Mouse (Mus musculus) liver, embryonic 13.5 days (tissue): ENCODE data around the gene Akr1b3. TPM values are rescaled to one million over a fixed set of nuclear protein-coding genes. Genes with fewer than 3 reads are reported as not detected.

Experiments used
- ATAC-seq: fragments of 200-750 bp; cut with Nextera tagmentation; 2 replicates; pipeline ENCODE4 v1.8.0; 2017; ENCODE audit warnings: low read depth, mild to moderate bottlenecking, moderate number of reproducible peaks, moderate library complexity
- DNase-seq: peaks from one replicate; pipeline ENCODE4 v3.0.0; 2022
- H3K27ac ChIP-seq: fragments of 300-500 bp; sonication (generic); 2 replicates; pipeline ENCODE4 v1.5.1; 2015; ENCODE audit warnings: moderate library complexity, mild to moderate bottlenecking, inconsistent platforms
- H3K27me3 ChIP-seq: fragments of 300-500 bp; sonication (generic); 2 replicates; pipeline ENCODE4 v1.6.1; 2015; ENCODE audit warnings: mild to moderate bottlenecking, inconsistent platforms
- H3K36me3 ChIP-seq: fragments of 300-500 bp; sonication (generic); 2 replicates; pipeline ENCODE4 v1.6.1; 2015; ENCODE audit warnings: mild to moderate bottlenecking, inconsistent platforms
- H3K4me1 ChIP-seq: fragments of 300-500 bp; sonication (generic); replicated peaks from 2 replicates; pipeline ENCODE4 v1.6.1; 2015; ENCODE audit warnings: inconsistent platforms
- H3K4me2 ChIP-seq: fragments of 300-500 bp; sonication (generic); 2 replicates; pipeline ENCODE4 v1.6.1; 2015; ENCODE audit warnings: inconsistent platforms, mild to moderate bottlenecking, moderate library complexity
- H3K4me3 ChIP-seq: fragments of 300-500 bp; sonication (generic); replicated peaks from 2 replicates; pipeline ENCODE4 v1.5.1; 2015; ENCODE audit warnings: mild to moderate bottlenecking, inconsistent platforms
- H3K9ac ChIP-seq: fragments of 300-500 bp; sonication (generic); 2 replicates; pipeline ENCODE4 v1.6.1; 2015; ENCODE audit warnings: mild to moderate bottlenecking, inconsistent platforms
- H3K9me3 ChIP-seq: fragments of 300-500 bp; sonication (generic); replicated peaks from 2 replicates; pipeline ENCODE4 v1.6.1; 2016; ENCODE audit warnings: inconsistent platforms
- whole genome bisulfite sequencing: fragments of 180-500 bp; shearing (Covaris S2); methylation state at CpG from one replicate; pipeline ENCODE4 v1.1.7; 2015; ENCODE audit not compliant: insufficient replicate concordance; 5-methylcytosine and 5-hydroxymethylcytosine counted together
- polyA plus RNA-seq: library from polyadenylated mRNA; unstranded; fragments of >200 nt; fragmentation: Nextera tagmentation; extraction: Ambion mirVana; gene quantifications from 2 replicates; pipeline ENCODE4 v1.2.1, GENCODE M21; 2015

The Akr1b3 gene
- polyA plus RNA-seq, 1 experiment from 2014 or later, result 64.2 TPM

GRCm38 (mm10) chr6:34318636-34319035, 1.4 kb upstream of the Akr1b3 start:
- DNase-seq (no peak), ATAC-seq (no peak)
- Histone ChIP-seq H3K9me3 (no peaks in the 10 kb centered on the region), H3K36me3 (no peaks in the 10 kb centered on the region), H3K4me2 (peak overlapping the region; percentile 97; the same call in 1 of the 2 replicates), H3K27me3 (no peaks in the 10 kb centered on the region), H3K4me3 (no peak overlapping the region), H3K4me1 (peaks cover 22% of the 10 kb centered on the region), H3K9ac (no peak overlapping the region), H3K27ac (no peak overlapping the region)
- WGBS, result 61% methylated on average over 6 of the region's 6 CpGs

GRCm38 (mm10) chr6:34318172-34318571, 894 bp upstream of the Akr1b3 start:
- Histone ChIP-seq H3K27me3 (no peaks in the 10 kb centered on the region), H3K9ac (peak overlapping the region; percentile 74; the same call in 1 of the 2 replicates), H3K4me1 (peaks cover 22% of the 10 kb centered on the region), H3K4me2 (peak overlapping the region; percentile 97), H3K9me3 (no peaks in the 10 kb centered on the region), H3K27ac (no peak overlapping the region), H3K36me3 (no peaks in the 10 kb centered on the region), H3K4me3 (peak overlapping the region; percentile 75)
- DNase-seq (no peak), ATAC-seq (no peak)
- 36% methylated on average over 5 of the region's 5 CpGs for WGBS

- no peak overlapping the region for H3K9ac ChIP-seq
- ATAC-seq, result no peak
- no peak overlapping the region for H3K4me3 ChIP-seq
- no peak overlapping the region for H3K27ac ChIP-seq
- DNase-seq, result no peak
- H3K36me3 ChIP-seq, result peaks cover 26% of the 10 kb centered on the region
- no peaks in the 10 kb centered on the region for H3K9me3 ChIP-seq
- H3K4me1 ChIP-seq, result peaks cover 22% of the 10 kb centered on the region
- 69% methylated on average over 2 of the region's 2 CpGs for WGBS
- no peak overlapping the region for H3K4me2 ChIP-seq
- no peaks in the 10 kb centered on the region for H3K27me3 ChIP-seq
These were observed 3.4 kb downstream of the Akr1b3 start for GRCm38 (mm10) chr6:34313921-34314320.

- no peak for DNase-seq
- Histone ChIP-seq H3K9ac (no peak overlapping the region), H3K27me3 (no peaks in the 10 kb centered on the region), H3K4me3 (no peak overlapping the region), H3K4me1 (peaks cover 22% of the 10 kb centered on the region), H3K9me3 (no peaks in the 10 kb centered on the region), H3K36me3 (peaks cover 32% of the 10 kb centered on the region), H3K27ac (no peak overlapping the region), H3K4me2 (no peak overlapping the region)
- ATAC-seq, result no peak
- 76% methylated on average over 9 of the region's 9 CpGs for WGBS
These were observed 3.9 kb downstream of the Akr1b3 start for GRCm38 (mm10) chr6:34313386-34313785.

- H3K4me2 ChIP-seq, result no peak overlapping the region
- H3K27ac ChIP-seq, result no peak overlapping the region
- no peaks in the 10 kb centered on the region for H3K9me3 ChIP-seq
- 0 out of 2 replicates have a peak, but pooled peaks cover under 1% of the 10 kb centered on the region for H3K4me1 ChIP-seq
- H3K27me3 ChIP-seq, result no peaks in the 10 kb centered on the region
- no peak overlapping the region for H3K4me3 ChIP-seq
- 85% methylated on average over 11 of the region's 11 CpGs for WGBS
- H3K36me3 ChIP-seq, result peaks cover 44% of the 10 kb centered on the region
- no peak overlapping the region for H3K9ac ChIP-seq
- no peak for ATAC-seq
- DNase-seq, result no peak
These were observed 7.2 kb downstream of the Akr1b3 start for GRCm38 (mm10) chr6:34310023-34310595.

- no peak overlapping the region for H3K27ac ChIP-seq
- ATAC-seq (no peak), DNase-seq (no peak)
- WGBS, result 81% methylated on average over 6 of the region's 6 CpGs
- no peak overlapping the region for H3K4me3 ChIP-seq
- H3K9me3 ChIP-seq, result no peaks in the 10 kb centered on the region
- H3K27me3 ChIP-seq, result no peaks in the 10 kb centered on the region
- 0 out of 2 replicates have a peak, but pooled peaks cover 3% of the 10 kb centered on the region for H3K4me1 ChIP-seq
- peaks cover 44% of the 10 kb centered on the region for H3K36me3 ChIP-seq
- H3K4me2 ChIP-seq, result no peak overlapping the region
- no peak overlapping the region for H3K9ac ChIP-seq
These were observed 7.8 kb downstream of the Akr1b3 start for GRCm38 (mm10) chr6:34309526-34309925.

GRCm38 (mm10) chr6:34306797-34307196, 10.5 kb downstream of the Akr1b3 start:
- Histone ChIP-seq H3K4me2 (no peak overlapping the region), H3K36me3 (peaks cover 41% of the 10 kb centered on the region), H3K27ac (no peak overlapping the region), H3K9me3 (no peaks in the 10 kb centered on the region), H3K27me3 (no peaks in the 10 kb centered on the region), H3K9ac (no peak overlapping the region), H3K4me1 (0 out of 2 replicates have a peak, but pooled peaks cover 3% of the 10 kb centered on the region), H3K4me3 (no peak overlapping the region)
- WGBS, result 80% methylated on average over 6 of the region's 6 CpGs
- DNase-seq (no peak), ATAC-seq (no peak)

- 58% methylated on average over 10 of the region's 10 CpGs for WGBS
- H3K9me3 ChIP-seq, result no peaks in the 10 kb centered on the region
- H3K9ac ChIP-seq, result no peak overlapping the region
- no peak overlapping the region for H3K27ac ChIP-seq
- H3K4me1 ChIP-seq, result 0 out of 2 replicates have a peak, but pooled peaks cover 3% of the 10 kb centered on the region
- ATAC-seq (no peak), DNase-seq (no peak)
- peaks cover 26% of the 10 kb centered on the region for H3K36me3 ChIP-seq
- no peak overlapping the region for H3K4me2 ChIP-seq
- no peak overlapping the region for H3K4me3 ChIP-seq
- no peaks in the 10 kb centered on the region for H3K27me3 ChIP-seq
These were observed 12.5 kb downstream of the Akr1b3 start for GRCm38 (mm10) chr6:34304675-34305241.

GRCm38 (mm10) chr6:34297055-34297454, 20.2 kb downstream of the Akr1b3 start:
- 66% methylated on average over 3 of the region's 3 CpGs for WGBS
- no peak for ATAC-seq
- Histone ChIP-seq H3K4me3 (no peak overlapping the region), H3K4me2 (no peak overlapping the region), H3K27me3 (no peaks in the 10 kb centered on the region), H3K27ac (no peak overlapping the region), H3K4me1 (no peaks in the 10 kb centered on the region), H3K36me3 (no peaks in the 10 kb centered on the region), H3K9ac (no peak overlapping the region), H3K9me3 (no peaks in the 10 kb centered on the region)
- DNase-seq, result no peak

- H3K9ac ChIP-seq, result no peak overlapping the region
- 78% methylated on average over 9 of the region's 9 CpGs for WGBS
These were observed 21.8 kb downstream of the Akr1b3 start for GRCm38 (mm10) chr6:34295437-34295836.

GRCm38 (mm10) chr6:34292882-34293487, 24.3 kb downstream of the Akr1b3 start:
- Histone ChIP-seq H3K4me1 (no peaks in the 10 kb centered on the region), H3K4me2 (no peak overlapping the region), H3K9ac (no peak overlapping the region), H3K9me3 (no peaks in the 10 kb centered on the region), H3K27ac (no peak overlapping the region), H3K36me3 (no peaks in the 10 kb centered on the region), H3K4me3 (no peak overlapping the region), H3K27me3 (no peaks in the 10 kb centered on the region)
- 0 out of 2 replicates have a peak, but pooled peaks have one; percentile 18 for ATAC-seq
- DNase-seq, result peak; percentile 10
- WGBS, result 22% methylated on average over 9 of the region's 9 CpGs

More at GRCm38 (mm10) chr6:34295437-34295836, 21.8 kb downstream of the Akr1b3 start:
- H3K36me3 ChIP-seq, result no peaks in the 10 kb centered on the region
- H3K4me3 ChIP-seq, result no peak overlapping the region
- no peak overlapping the region for H3K27ac ChIP-seq
- H3K4me2 ChIP-seq, result no peak overlapping the region
- H3K4me1 ChIP-seq, result no peaks in the 10 kb centered on the region
- ATAC-seq (no peak), DNase-seq (no peak)
- H3K27me3 ChIP-seq, result no peaks in the 10 kb centered on the region
- no peaks in the 10 kb centered on the region for H3K9me3 ChIP-seq
